Mouse (Mus musculus): Measurements from ENCODE around the gene Olfr235. TPM values are rescaled to one million over a fixed set of nuclear protein-coding genes. Genes with fewer than 3 reads are reported as not detected.
"Not testable (repeated sequence)": the region's sequence is repeated elsewhere in the genome, so short reads cannot be mapped to it uniquely, and the experiment has no call there.

Gene Olfr235
- not detected in 2 replicates for polyA plus RNA-seq (2014; fragmentation: Nextera tagmentation; extraction: Ambion mirVana)

GRCm38 (mm10) chr19:12260732-12261131, at the start of gene Olfr235:
Gene Olfr235, plus strand, starts transcription at chr19:12261032.
- H3K9me3 ChIP-seq (ENCODE audit: control insufficient read depth, low read length), result no peaks in the 10 kb centered on the region
- no peak within 1 kb of the TSS for H3K9ac ChIP-seq (replicated peaks; ENCODE audit: low read depth, low read length)
- WGBS, result 65% methylated on average over 1 of the region's 1 CpGs
- H3K27ac ChIP-seq (ENCODE audit: low read depth, low read length), result no peak within 1 kb of the TSS
- no peaks in the 10 kb centered on the region for H3K4me1 ChIP-seq (ENCODE audit: control insufficient read depth, insufficient read depth, low read length)
- H3K27me3 ChIP-seq (ENCODE audit: control insufficient read depth, insufficient read depth, low read length), result no peaks in the 10 kb centered on the region
- no peaks in the 10 kb centered on the region for H3K36me3 ChIP-seq (ENCODE audit: control insufficient read depth, insufficient read depth, low read length)
- ATAC-seq (ENCODE audit: low read depth), result no peak
- no peak within 1 kb of the TSS for H3K4me3 ChIP-seq (ENCODE audit: low read depth, low read length)
- H3K4me2 ChIP-seq (ENCODE audit: low read depth, low read length), result no peak within 1 kb of the TSS

GRCm38 (mm10) chr19:12232496-12232895, 28.3 kb upstream of the Olfr235 start, which contains the start of gene Olfr1432:
Gene Olfr1432, minus strand, starts transcription at chr19:12232596.
- not testable (repeated sequence) for H3K4me3 ChIP-seq (ENCODE audit: low read depth, low read length); H3K9ac ChIP-seq (replicated peaks; ENCODE audit: low read depth, low read length); H3K27ac ChIP-seq (ENCODE audit: low read depth, low read length); H3K36me3 ChIP-seq (ENCODE audit: control insufficient read depth, insufficient read depth, low read length); H3K9me3 ChIP-seq (ENCODE audit: control insufficient read depth, low read length); H3K27me3 ChIP-seq (ENCODE audit: control insufficient read depth, insufficient read depth, low read length); ATAC-seq (ENCODE audit: low read depth); H3K4me1 ChIP-seq (ENCODE audit: control insufficient read depth, insufficient read depth, low read length); H3K4me2 ChIP-seq (ENCODE audit: low read depth, low read length)

- no peak for ATAC-seq (ENCODE audit: low read depth)
- Histone ChIP-seq H3K36me3 (ENCODE audit: control insufficient read depth, insufficient read depth, low read length) (no peaks in the 10 kb centered on the region), H3K9ac (replicated peaks; ENCODE audit: low read depth, low read length) (no peak within 1 kb of the TSS), H3K9me3 (ENCODE audit: control insufficient read depth, low read length) (no peaks in the 10 kb centered on the region), H3K27ac (ENCODE audit: low read depth, low read length) (no peak within 1 kb of the TSS), H3K27me3 (ENCODE audit: control insufficient read depth, insufficient read depth, low read length) (no peaks in the 10 kb centered on the region), H3K4me3 (ENCODE audit: low read depth, low read length) (no peak within 1 kb of the TSS), H3K4me1 (ENCODE audit: control insufficient read depth, insufficient read depth, low read length) (no peaks in the 10 kb centered on the region), H3K4me2 (ENCODE audit: low read depth, low read length) (no peak within 1 kb of the TSS)
- 87% methylated on average over 1 of the region's 1 CpGs for WGBS
Observed at GRCm38 (mm10) chr19:12241559-12241958, 19.3 kb upstream of the Olfr235 start, which contains the start of gene Olfr262. Gene Olfr262, minus strand, starts transcription at chr19:12241659.

GRCm38 (mm10) chr19:12279554-12279953, 18.7 kb downstream of the Olfr235 start, which contains the start of gene Olfr1434:
Gene Olfr1434, plus strand, starts transcription at chr19:12279854.
- no peak within 1 kb of the TSS for H3K27ac ChIP-seq (ENCODE audit: low read depth, low read length)
- 82% methylated on average over 2 of the region's 2 CpGs for WGBS
- ATAC-seq (ENCODE audit: low read depth), result no peak
- no peak within 1 kb of the TSS for H3K4me2 ChIP-seq (ENCODE audit: low read depth, low read length)
- H3K36me3 ChIP-seq (ENCODE audit: control insufficient read depth, insufficient read depth, low read length), result no peaks in the 10 kb centered on the region
- H3K9me3 ChIP-seq (ENCODE audit: control insufficient read depth, low read length), result no peaks in the 10 kb centered on the region
- H3K27me3 ChIP-seq (ENCODE audit: control insufficient read depth, insufficient read depth, low read length), result no peaks in the 10 kb centered on the region
- H3K9ac ChIP-seq (replicated peaks; ENCODE audit: low read depth, low read length), result no peak within 1 kb of the TSS
- no peak within 1 kb of the TSS for H3K4me3 ChIP-seq (ENCODE audit: low read depth, low read length)
- no peaks in the 10 kb centered on the region for H3K4me1 ChIP-seq (ENCODE audit: control insufficient read depth, insufficient read depth, low read length)

- H3K36me3 ChIP-seq (ENCODE audit: control insufficient read depth, insufficient read depth, low read length), result no peaks in the 10 kb centered on the region
- no peak overlapping the region for H3K4me3 ChIP-seq (ENCODE audit: low read depth, low read length)
- no peak overlapping the region for H3K27ac ChIP-seq (ENCODE audit: low read depth, low read length)
- H3K27me3 ChIP-seq (ENCODE audit: control insufficient read depth, insufficient read depth, low read length), result no peaks in the 10 kb centered on the region
- no peaks in the 10 kb centered on the region for H3K9me3 ChIP-seq (ENCODE audit: control insufficient read depth, low read length)
- H3K4me1 ChIP-seq (ENCODE audit: control insufficient read depth, insufficient read depth, low read length), result no peaks in the 10 kb centered on the region
- H3K9ac ChIP-seq (replicated peaks; ENCODE audit: low read depth, low read length), result no peak overlapping the region
- ATAC-seq (ENCODE audit: low read depth), result no peak
- no peak overlapping the region for H3K4me2 ChIP-seq (ENCODE audit: low read depth, low read length)
Observed at GRCm38 (mm10) chr19:12292979-12293378, 32.1 kb downstream of the Olfr235 start.

GRCm38 (mm10) chr19:12299030-12299429, 38.2 kb downstream of the Olfr235 start, which contains the start of gene Olfr1436:
Gene Olfr1436, minus strand, starts transcription at chr19:12299130.
- not testable (repeated sequence) for H3K27me3 ChIP-seq (ENCODE audit: control insufficient read depth, insufficient read depth, low read length); H3K9me3 ChIP-seq (ENCODE audit: control insufficient read depth, low read length); H3K4me3 ChIP-seq (ENCODE audit: low read depth, low read length); H3K4me2 ChIP-seq (ENCODE audit: low read depth, low read length); H3K36me3 ChIP-seq (ENCODE audit: control insufficient read depth, insufficient read depth, low read length); ATAC-seq (ENCODE audit: low read depth); H3K27ac ChIP-seq (ENCODE audit: low read depth, low read length); H3K9ac ChIP-seq (replicated peaks; ENCODE audit: low read depth, low read length); H3K4me1 ChIP-seq (ENCODE audit: control insufficient read depth, insufficient read depth, low read length)
- 74% methylated on average over 1 of the region's 1 CpGs for WGBS

Other genes starting within 250 kb of the Olfr235 start
- not detected in 2 replicates for gene Olfr1423, start 219.7 kb upstream of the Olfr235 start, polyA plus RNA-seq (2014; fragmentation: Nextera tagmentation; extraction: Ambion mirVana)
- not detected in 2 replicates for gene Olfr1424, start 198.3 kb upstream of the Olfr235 start, polyA plus RNA-seq (2014; fragmentation: Nextera tagmentation; extraction: Ambion mirVana)
- gene Olfr1425, start 183.3 kb upstream of the Olfr235 start, polyA plus RNA-seq (2014; fragmentation: Nextera tagmentation; extraction: Ambion mirVana), result not detected in 2 replicates
- not detected in 2 replicates for gene Olfr1426, start 169.0 kb upstream of the Olfr235 start, polyA plus RNA-seq (2014; fragmentation: Nextera tagmentation; extraction: Ambion mirVana)
- not detected in 2 replicates for gene Olfr1427, start 157.7 kb upstream of the Olfr235 start, polyA plus RNA-seq (2014; fragmentation: Nextera tagmentation; extraction: Ambion mirVana)
- not detected in 2 replicates for gene Olfr1428, start 145.1 kb upstream of the Olfr235 start, polyA plus RNA-seq (2014; fragmentation: Nextera tagmentation; extraction: Ambion mirVana)
- not detected in 2 replicates for gene Olfr76, start 137.8 kb upstream of the Olfr235 start, polyA plus RNA-seq (2014; fragmentation: Nextera tagmentation; extraction: Ambion mirVana)
- not detected in 2 replicates for gene Olfr1555-ps1, start 90.9 kb upstream of the Olfr235 start, polyA plus RNA-seq (2014; fragmentation: Nextera tagmentation; extraction: Ambion mirVana)
- not detected in 2 replicates for gene Olfr1431, start 60.4 kb upstream of the Olfr235 start, polyA plus RNA-seq (2014; fragmentation: Nextera tagmentation; extraction: Ambion mirVana)
- gene Olfr1432, start 28.4 kb upstream of the Olfr235 start, polyA plus RNA-seq (2014; fragmentation: Nextera tagmentation; extraction: Ambion mirVana), result not detected in 2 replicates
- gene Olfr262, start 19.4 kb upstream of the Olfr235 start, polyA plus RNA-seq (2014; fragmentation: Nextera tagmentation; extraction: Ambion mirVana), result not detected in 2 replicates
- gene Olfr1434, start 18.8 kb downstream of the Olfr235 start, polyA plus RNA-seq (2014; fragmentation: Nextera tagmentation; extraction: Ambion mirVana), result not detected in 2 replicates
- gene Olfr1436, start 38.1 kb downstream of the Olfr235 start, polyA plus RNA-seq (2014; fragmentation: Nextera tagmentation; extraction: Ambion mirVana), result not detected in 2 replicates
- gene Olfr1437, start 64.1 kb downstream of the Olfr235 start, polyA plus RNA-seq (2014; fragmentation: Nextera tagmentation; extraction: Ambion mirVana), result not detected in 2 replicates
- gene Olfr1438-ps1, start 74.9 kb downstream of the Olfr235 start, polyA plus RNA-seq (2014; fragmentation: Nextera tagmentation; extraction: Ambion mirVana), result not detected in 2 replicates
- not detected in 2 replicates for gene Olfr1440, start 126.2 kb downstream of the Olfr235 start, polyA plus RNA-seq (2014; fragmentation: Nextera tagmentation; extraction: Ambion mirVana)
- not detected in 2 replicates for gene Olfr1441, start 156.4 kb downstream of the Olfr235 start, polyA plus RNA-seq (2014; fragmentation: Nextera tagmentation; extraction: Ambion mirVana)
- gene Pfpl, start 166.9 kb downstream of the Olfr235 start, polyA plus RNA-seq (2014; fragmentation: Nextera tagmentation; extraction: Ambion mirVana), result not detected in 2 replicates
- 1.3 and 1.5 TPM in 2 replicates for gene Mpeg1, start 199.7 kb downstream of the Olfr235 start, polyA plus RNA-seq (2014; fragmentation: Nextera tagmentation; extraction: Ambion mirVana)
- gene Dtx4, start 240.4 kb downstream of the Olfr235 start, polyA plus RNA-seq (2014; fragmentation: Nextera tagmentation; extraction: Ambion mirVana), result 37.7 and 47.6 TPM in 2 replicates

Data from neural tube, embryonic 14.5 days (tissue).